Mouse (Mus musculus): ENCODE data around the gene Mycl. TPM values are rescaled to one million over a fixed set of nuclear protein-coding genes. Genes with fewer than 3 reads are reported as not detected.
A peak's percentile ranks its signal among the peaks of the same experiment; 100 is the strongest.

Gene Mycl
- total RNA-seq, 2 experiments from 2014 or later = 53.5 to 59.1 TPM

DNA sequence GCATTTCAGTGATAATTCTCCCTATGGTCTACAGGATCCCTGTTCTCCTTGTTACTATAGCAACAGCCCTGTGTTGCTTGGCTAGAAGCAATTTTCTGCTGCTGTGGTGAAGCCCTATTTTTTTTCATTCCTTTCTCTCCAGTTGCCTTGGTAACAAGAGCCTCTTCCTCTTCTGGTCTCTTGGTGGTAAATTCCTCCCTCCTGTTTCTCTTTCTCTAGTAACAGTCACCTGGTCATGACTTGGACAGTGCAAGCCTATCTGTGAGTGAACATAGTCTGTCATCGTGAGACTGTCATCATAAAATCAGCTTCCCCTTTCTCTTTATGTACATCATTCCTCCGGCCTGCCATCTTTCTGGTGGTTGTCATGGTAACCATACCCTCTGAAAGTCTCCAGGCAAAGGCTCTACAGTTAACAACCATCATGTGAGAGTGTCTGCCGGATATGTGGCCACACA is 18.5 kb downstream of the Mycl start:
- no peak for DNase-seq (ENCODE audit: low spot score in 2 of 2)

DNA sequence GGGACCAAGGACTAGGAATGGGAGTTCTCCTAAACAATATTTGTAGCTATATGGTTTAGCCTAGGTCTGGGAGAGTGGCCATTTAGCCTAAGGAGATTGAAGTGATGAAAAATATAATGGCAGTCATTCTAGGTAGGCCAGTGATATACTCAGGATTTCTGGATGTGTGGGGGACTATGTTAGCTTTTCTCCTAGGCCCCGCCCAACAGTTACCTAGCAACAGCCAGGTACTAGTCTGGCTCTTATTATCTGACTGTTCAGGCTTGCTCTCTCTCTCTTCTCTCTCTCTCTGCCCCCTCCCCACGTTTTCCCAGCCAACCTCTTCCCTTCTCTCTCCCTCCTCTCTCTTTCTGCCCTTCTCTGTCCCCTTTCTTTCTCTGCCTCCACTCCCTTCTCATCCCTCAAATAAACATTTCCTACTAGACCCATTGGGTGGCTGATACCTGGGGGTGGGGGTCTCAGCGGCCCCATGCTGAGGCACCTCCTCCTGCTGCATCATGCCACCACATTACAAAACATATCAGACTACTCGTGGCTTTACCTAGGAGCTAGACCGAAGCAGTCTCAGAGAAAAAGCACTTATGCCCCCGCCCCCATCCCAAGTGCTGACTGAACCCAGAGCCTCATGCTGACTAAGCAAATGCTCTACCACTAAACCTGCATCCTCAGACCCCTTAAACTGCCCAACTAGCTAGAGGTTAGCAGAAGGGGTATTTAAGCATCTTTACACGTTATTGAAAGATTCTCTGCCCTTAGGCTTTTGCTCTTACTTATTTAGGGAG is 19.2 kb downstream of the Mycl start:
- DNase-seq (ENCODE audit: low spot score in 2 of 2) = no peak

DNA sequence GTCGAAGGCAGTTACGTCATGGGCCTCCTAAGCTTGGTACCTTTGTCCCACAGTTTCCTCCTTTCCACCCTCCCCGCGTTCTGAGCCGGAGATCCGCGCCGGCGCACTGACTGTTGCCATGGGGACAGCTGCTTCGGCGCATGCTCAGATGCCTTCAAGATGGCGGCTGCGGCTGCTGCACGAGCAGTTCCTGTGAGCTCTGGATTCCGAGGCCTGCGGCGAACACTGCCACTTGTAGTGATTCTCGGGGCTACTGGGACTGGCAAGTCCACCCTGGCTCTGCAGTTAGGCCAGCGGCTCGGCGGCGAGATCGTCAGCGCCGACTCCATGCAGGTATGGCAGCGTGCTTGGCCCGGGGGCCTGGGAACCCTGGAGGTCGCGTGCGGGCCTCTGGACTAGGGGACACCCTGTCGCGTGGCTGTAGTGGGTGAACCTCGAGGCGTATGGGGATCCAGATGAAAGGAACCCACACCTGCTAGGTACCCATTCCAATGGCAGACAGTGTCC is 21.1 kb downstream of the Mycl start, which contains the start of gene Trit1:
Gene Trit1, plus strand, starts transcription at position 147 of the 507 bp plus-strand sequence.
- DNase-seq (ENCODE audit: low spot score in 2 of 2) = peak; percentile 94 to 96

DNA sequence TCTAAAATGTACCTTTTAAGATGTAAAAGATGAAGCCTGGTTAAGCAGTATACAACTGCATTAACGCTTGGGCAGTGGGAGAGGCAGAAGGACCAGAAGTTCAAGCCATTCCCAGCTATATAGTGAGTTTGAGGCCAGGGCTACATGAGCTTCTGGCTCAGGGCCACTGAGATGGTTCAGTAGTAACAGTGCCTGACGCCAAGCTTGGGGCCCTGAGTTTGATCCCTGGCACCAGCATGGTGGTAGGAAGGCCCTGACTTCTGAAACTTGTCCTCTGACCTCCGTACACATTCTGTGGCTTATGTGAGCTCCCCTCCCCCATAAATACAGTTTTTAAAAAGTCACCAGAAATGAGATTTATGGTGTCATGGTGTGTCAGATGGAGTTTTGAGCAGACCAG is 26.1 kb downstream of the Mycl start:
- DNase-seq (ENCODE audit: low spot score in 2 of 2) = no peak

DNA sequence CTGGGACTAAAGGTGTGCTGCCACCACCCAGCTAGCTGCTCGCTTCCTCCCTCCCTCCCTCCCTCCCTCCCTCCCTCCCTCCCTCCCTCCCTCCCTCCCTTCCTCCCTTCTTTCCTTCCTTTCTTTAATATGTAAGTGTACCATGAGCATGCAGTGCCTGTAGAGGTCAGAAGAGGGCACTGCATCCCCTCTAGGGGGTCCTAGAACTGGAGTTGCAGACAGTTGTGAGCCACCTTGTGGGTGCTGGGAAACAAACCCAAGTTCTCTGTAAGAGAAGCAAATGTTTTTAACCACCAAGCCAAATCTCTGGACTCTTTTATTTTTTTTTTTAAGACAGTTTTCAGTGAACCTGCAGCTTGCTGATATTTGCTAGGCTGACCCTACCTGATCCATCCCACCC is 27.4 kb downstream of the Mycl start:
- no peak for DNase-seq (ENCODE audit: low spot score in 2 of 2)

DNA sequence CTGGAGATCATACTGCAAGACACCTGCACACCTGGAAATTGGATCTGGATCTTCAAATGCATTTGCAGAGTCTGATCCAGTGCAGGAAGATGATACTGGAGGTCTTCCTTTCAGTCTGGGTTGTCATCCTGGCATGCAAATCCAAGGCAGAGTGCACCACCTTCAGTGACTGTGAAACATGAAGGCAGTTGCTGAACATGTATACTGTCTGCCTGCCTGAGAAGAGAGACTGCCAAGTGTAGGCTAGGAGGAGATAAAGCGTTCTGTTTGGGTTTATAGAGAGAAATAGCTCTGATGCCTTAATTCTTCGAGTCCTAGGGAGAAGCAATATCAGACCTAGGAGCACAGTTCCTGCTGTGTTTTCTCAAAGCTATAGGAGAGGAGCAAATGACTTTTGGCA is 30.0 kb downstream of the Mycl start:
- no peak for DNase-seq (ENCODE audit: low spot score in 2 of 2)

DNA sequence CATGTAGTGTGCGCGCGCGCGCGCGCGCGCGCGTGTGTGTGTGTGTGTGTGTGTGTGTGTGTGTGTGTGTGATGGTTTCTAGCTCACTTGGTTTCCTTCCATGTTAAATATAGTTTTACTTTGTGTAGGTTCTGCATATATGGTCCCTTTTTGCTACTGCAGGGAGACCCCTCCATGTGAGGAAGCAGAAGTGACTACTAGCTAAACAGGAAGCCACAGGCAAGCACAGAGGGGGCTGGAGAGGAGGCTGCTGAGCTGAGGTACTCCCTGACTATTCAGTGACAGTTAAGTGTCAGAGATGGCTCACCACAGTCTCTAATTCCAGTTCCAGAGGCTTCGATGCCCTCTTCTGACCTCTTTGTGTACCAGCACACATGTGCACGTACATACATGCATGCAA is 30.7 kb downstream of the Mycl start:
- DNase-seq (ENCODE audit: low spot score in 2 of 2) = no peak

DNA sequence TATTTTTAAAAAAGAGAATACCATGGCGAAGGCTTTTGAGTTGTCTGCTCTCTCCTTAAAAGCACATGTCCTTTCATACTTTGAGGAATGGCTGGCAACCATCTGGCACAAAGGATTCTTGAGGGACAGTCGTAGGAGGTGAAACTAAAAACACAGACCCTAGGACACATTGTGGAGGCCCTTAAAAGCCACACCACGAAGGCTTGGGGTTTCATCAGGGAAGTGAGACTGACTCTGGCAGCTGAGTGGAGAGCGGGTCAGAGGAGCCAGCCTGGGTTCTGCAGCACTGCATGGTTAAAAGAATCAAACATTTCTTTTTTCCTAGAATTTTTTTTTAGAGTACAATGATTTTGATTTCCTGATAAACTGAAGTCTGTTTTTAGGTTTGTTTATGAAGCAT is 31.1 kb downstream of the Mycl start:
- DNase-seq (ENCODE audit: low spot score in 2 of 2) = no peak

DNA sequence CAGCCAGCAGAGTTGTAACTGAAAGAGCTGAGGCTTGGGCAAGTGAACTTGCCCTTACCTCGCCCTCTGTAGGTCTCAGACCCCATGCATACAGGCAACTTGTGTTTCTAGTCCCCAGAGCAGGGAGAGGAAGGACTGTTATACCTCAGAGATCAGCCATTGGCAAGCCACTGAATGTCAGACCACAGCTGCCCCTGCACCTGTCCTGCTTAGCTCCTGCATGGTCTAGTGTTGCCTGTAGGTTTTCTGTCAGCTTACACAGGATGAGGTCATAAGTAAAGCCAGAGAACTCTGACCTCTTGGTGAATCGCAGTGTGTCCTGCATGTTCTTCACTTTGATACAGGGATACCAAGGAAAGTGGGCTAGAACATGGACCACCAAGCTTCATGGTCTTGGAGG is 39.4 kb downstream of the Mycl start:
- DNase-seq (ENCODE audit: low spot score in 2 of 2) = no peak

DNA sequence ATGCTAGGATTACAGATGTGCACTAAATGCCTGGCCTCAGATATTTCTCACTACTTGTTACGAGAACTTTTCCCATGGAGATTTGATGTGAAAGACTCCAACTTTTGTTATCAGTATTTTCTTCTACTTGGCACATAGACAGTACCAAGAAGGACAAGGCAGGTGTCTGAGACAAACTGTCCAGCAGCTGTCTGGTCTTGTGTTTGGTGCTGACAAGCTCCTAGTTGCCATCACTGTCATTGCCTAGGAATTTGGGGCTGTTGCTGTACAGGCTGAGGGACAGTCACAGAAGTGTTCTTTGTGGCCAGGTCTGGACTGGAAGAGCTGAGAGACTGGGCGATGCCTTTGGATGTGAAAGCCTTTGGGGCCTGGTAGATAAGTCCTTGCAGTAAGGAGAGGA is 40.2 kb downstream of the Mycl start:
- DNase-seq (ENCODE audit: low spot score in 2 of 2) = no peak

DNA sequence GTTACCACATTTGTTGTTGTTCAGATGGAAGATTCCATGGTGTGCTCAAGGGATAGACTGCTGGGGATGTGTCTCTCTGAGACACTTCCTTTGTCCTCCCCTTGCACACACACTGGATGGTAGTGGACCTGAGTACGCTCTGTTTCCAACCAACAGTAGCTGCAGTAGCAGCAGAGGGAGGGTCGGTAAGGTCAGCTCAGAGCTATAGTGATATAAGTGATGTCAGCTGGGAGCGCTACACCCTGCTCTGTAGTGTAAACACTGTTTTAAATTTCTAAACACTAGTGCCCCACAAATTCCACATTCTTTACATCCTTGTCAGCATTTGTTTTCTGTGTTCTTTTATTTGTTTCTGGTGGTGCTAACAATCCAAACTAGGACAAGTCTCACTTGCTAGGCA is 41.3 kb downstream of the Mycl start:
- no peak for DNase-seq (ENCODE audit: low spot score in 2 of 2)

DNA sequence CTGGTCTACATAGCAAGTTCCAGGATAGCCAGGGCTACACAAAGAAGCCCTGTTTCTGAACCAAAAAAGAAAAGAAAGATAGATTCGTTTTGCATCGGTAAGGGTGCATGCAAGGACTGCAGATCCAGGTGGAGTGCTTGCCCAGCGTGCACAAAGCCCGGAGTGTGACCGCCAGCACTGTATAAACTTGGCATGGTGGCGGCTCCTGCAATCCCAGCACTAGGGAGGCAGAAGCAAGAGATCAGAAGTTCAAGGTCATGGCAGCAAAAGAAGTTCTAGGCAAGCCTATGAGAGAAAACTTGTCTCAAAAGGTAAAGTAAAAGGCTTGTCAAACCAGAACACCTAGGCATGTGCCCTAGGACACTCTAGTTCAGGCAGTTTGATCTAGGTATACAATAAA is 45.7 kb downstream of the Mycl start:
- no peak for DNase-seq (ENCODE audit: low spot score in 2 of 2)

DNA sequence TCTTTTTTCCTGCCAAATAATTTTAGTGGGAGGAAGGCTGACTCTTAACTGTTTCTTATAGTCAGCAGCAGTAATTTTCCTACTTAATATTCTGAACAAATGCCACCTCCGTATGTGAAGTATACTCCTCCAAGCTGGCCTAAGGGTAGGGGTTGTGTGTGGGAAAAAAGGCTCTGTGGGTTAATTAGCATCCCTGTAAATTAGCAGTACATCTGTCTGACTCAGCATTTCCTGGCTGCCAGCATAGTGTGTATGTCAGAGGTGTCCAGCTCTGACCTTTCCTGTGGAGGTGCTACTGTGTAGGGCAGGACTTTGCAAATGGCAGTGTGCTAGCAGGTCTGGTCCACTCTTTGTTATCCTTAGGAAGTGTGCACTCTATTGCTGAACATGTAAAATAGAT is 48.4 kb downstream of the Mycl start:
- DNase-seq (ENCODE audit: low spot score in 2 of 2) = no peak

DNA sequence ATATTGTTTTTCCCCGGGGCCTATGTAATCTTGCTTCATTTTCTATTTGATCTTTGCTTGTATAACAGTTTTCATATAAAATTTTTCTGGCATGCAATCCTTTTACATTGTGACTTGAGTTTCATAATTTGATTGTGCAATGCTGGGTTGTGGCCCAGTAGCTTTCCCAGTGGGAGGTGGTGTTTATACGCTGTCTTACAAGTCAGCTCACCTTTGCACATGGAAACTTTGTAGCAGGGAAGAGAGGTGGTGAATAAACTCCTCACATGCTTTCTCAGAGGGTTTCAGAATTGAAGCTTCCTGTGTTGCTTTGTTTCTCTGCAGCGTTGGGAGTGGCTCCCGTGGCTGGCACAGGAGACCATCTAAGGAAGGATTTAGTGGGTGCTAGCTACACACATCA is 49.4 kb downstream of the Mycl start:
- no peak for DNase-seq (ENCODE audit: low spot score in 2 of 2)

DNA sequence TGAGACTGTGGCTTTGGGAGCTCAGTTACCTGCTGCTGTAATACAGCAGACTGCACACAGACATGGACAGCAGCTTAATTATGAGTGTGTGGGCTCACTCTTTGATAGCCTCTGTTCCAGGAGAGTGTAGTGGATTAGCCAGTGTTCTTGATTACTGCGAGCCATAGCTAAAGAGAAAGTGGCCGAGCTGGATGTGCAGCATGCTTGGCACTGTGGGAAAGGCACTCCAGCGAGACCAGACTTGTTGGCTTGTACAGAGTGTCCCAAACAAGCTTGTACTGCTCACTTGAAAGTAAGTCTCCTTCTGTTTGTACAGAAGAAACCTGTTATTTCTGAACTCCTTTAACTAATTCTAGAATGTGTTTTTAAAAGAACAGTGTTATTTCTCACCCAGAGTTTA is 50.8 kb downstream of the Mycl start:
- no peak for DNase-seq (ENCODE audit: low spot score in 2 of 2)

DNA sequence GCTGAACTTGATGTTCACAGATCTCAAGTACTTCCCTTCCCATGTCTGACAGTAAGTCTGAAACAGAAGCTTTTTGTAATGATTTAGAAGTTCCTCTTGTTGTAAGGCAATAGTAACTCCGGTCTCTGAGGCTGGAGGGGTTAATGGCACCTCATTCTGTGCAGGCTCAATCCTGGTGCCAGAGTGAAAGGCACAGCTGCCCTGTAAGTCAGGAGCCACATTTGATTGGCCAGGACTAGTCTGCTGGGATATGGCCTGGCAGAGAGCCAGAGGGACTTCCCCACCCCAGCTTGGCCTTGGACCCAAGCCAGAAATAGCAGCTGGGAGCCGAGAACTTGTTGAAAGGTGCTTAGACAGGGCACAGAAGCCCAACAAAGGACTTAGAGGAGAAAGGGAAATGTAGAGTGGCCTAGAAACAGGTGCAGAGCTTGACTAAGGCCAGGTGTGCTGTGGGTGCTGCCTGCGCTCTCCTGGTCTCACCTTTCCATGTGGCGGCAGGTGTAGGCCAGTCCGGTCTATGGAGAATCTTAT is 55.3 kb downstream of the Mycl start:
- peak; percentile 73 to 80 for DNase-seq (ENCODE audit: low spot score in 2 of 2)

Other genes starting within 250 kb of the Mycl start
- 10 to 100 TPM; 65.8 to 73.0 TPM for gene Ppt1, start 159.4 kb upstream of the Mycl start, total RNA-seq (2021)
- gene Cap1, start 109.6 kb upstream of the Mycl start, total RNA-seq (2021) = 100 to 1,000 TPM; 192 to 203 TPM
- gene Mfsd2a, start 34.5 kb upstream of the Mycl start, total RNA-seq (2021) = 10 to 100 TPM; 64.0 to 68.9 TPM
- 10 to 100 TPM; 24.5 to 29.2 TPM for gene Trit1, start 20.9 kb downstream of the Mycl start, total RNA-seq (2021)
- under 1 TPM; 0.42 to 0.71 TPM for gene Bmp8b, start 109.5 kb downstream of the Mycl start, total RNA-seq (2021)
- under 1 TPM; 0.39 to 0.45 TPM for gene Oxct2b, start 120.6 kb downstream of the Mycl start, total RNA-seq (2021)
- 10 to 100 TPM; 22.2 to 24.7 TPM for gene Ppie, start 144.3 kb downstream of the Mycl start, total RNA-seq (2021)
- gene Hpcal4, start 187.6 kb downstream of the Mycl start, total RNA-seq (2021) = 100 to 1,000 TPM; 222 to 231 TPM
- 1 to 10 TPM; 6.9 to 7.4 TPM for gene Nt5c1a, start 205.9 kb downstream of the Mycl start, total RNA-seq (2021)
- gene Heyl, start 237.9 kb downstream of the Mycl start, total RNA-seq (2021) = 1 to 10 TPM; 7.3 to 8.5 TPM

Measured in layer of hippocampus, postnatal 10 days (tissue).